Mouse (Mus musculus): ENCODE results near the gene Smg1.

Smg1 gene

DNA sequence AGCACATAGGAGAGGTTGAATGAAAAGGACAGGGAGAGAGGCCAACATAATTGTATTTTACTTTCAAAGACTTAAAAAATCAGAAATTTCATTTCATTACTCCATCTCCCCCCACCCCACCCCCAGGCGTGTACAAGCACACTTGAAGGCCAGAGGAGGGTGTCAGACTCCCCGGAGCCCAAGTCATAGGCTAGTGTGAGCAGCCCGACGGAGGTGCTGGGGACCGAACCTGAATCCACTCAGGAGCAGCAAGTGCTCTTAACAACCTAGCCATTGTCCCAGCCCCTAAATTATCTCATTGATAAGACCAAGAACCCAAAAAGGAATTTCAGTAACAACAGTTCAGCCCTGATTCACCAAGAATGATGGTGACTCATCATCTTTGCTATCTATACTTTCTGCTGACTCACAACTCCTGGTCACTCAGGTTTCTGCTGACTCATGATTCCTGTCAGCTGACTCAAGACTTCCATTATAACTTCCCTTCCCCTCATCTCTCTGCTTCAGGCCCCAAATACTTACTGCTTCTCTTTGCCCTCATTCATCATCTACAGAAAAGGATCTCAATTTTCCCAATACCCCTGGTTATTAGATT lies 138.9 kb downstream of the Smg1 start:
- peak; percentile 87 for DNase-seq (ENCODE audit: low spot score)

DNA sequence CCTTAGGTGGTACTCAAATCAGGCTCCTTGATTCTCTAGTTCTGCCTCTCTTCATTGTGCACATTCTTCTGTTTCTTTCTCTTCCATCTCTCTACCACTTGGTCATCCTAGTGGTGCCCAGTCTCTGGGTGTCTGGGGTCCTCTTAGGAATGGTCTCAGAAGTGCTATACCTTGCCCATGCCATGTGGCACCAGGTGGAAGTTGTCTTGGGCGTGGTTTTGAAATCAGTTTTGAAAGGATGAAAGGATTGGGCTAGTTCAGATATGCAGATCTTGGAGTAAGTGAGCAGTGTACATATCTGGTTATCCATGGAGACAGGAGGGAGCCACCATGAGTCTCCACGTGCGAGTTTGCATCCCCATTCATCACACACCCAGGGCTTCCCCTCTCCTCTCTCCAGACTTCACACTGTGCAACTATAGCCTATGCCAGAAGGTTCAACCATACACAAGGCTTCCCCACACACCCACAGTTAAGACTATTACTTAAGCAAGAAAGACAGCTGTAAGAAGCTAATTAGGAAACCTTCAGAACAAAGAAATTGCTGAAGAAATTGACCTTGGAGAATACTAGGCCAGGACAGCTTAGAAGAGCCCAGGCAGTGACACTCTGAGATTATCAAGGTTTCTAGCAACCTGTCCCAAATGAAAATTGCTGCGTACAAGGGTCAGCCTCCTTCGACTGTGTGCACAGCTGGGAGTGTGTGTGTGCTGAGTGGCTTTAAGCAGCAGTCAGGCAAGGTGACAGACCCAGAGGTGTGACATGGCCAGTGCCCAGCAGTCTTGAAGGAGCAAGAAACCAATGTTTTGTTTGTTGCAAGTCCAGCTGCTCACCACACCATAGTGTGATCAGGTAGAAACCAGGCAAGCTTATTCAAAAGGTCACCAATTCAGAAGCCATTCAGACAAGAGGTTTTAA lies 139.7 kb downstream of the Smg1 start:
- no peak for DNase-seq (ENCODE audit: low spot score)

DNA sequence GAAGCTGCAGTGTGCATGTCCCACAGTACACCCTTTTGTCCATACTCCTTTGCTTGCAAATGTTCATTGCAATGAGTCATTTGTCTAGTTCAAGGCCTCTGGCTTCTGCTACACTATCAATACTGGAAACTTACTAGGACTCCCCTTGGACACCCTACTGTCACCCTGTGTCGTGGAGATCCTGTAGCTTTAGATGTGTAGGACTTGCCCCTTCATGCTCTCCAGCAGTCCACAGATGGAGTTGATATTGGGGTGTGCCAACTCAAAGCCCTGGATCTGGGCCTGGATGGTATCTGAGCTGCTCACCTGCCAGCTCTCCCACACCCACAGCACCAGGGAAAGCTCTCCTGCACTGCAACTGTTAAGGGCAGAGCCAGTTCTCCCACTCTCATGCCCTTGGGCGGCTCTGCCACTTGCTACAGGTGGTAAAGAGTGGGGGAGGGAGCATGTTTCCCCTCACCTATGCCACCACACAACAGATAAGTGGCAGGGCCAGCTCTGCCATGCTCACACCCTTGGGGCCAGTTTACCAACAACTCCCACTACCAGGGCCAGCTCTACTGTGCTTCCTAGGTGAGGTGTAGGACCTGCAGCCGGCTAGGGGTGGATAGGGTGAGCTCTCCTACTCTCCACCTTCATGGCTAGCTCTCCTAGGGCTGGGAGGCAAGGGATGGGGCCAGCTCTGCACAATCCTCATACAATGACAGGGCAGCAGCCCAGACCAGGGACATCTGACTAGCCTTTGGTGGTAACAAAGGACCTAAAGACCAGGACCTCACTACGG lies 140.6 kb downstream of the Smg1 start:
- no peak for DNase-seq (ENCODE audit: low spot score)

DNA sequence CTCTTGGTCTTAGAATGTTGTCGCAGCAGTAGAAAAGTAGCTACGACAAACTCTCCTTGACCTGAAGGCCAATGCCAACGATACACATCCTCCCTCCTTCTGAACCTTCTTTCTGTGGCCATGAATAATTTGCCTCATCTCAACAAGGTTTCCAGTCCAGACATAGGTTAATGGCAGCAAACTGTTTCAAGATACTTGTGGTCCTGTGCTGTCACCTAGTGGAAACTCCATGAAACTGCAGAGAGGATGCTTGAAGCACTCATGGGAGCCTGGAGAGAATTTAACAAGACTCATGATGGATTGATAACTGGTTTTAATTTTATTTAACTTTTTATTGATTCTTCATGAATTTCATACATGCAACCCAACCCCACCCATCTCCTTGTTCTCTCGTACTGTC lies 141.2 kb downstream of the Smg1 start:
- DNase-seq (ENCODE audit: low spot score): peak; percentile 68

GRCm38 (mm10) chr7:118097615-118098014 lies 145.9 kb downstream of the Smg1 start:
- no peak for DNase-seq (ENCODE audit: low spot score)

Measured in c-Kit-positive CD71-positive TER-119-positive erythroid progenitor cells, embryonic 14.5 days (primary cell).